ENCODE assay signal across 7 mouse cellular contexts in the genomic region with DNA sequence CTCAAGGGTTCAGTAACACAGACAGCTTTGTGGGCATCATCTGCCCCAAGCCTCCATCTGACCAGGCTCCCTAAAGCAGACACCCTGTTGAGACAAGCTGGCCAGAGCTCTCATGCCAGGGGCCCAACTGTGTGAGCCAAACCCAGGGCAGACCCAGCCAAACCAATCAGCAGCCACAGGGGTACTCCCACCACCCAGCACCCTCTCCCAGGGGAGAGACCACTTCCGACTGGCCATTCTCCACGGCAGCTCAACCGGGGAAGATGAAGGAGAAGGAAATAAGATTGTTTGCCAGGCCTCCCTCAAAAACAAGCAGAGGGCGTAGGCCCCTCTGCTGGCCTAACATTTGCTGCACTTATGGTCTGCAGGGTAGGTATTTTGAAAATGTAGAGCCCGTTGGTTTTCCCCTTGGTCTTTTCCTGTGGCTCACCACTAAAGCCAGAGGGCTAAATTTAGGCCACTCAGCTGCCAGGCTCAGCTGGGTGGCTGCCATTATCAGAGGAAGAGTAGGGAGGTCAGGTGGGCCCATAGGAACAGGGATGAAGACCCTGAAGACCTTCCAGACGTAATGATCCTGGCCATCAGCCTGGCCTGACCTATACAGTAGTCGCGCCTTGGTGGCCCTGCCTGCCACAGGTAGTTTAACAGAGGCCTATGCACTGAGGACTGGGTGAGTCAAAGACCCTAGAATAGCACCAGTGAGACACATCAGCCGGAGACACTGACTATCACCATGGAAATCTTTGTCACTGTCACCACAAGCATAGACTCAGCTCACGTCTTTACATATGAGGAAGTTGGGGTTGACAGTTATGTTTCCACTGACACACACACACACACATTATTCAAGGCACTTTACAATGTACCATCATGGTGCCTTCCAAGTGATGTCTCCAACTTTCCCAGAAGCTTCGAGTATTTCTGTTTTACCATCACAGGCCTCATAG.
DNase-seq lines count a peak whose midpoint lies in the region; ATAC-seq and TF ChIP-seq lines count a peak whose summit lies in the region.

No protein-coding gene starts in this region.

- H3K4me2 ChIP-seq in midbrain, postnatal 0 days (ENCODE audit: low read depth, low read length, poor library complexity, severe bottlenecking) = no peak overlapping the region
- H3K4me2 ChIP-seq in myocyte (ENCODE audit: low read depth) = peak overlapping the region; percentile 19

- no peak for TF ChIP-seq CTCF in midbrain, postnatal 0 days (IDR thresholded peaks at IDR 0.05)

- no peak for ATAC-seq in midbrain, postnatal 0 days (ENCODE audit: low FRiP score)

- H3K9ac ChIP-seq in midbrain, postnatal 0 days (replicated peaks; ENCODE audit: low read length, poor library complexity, severe bottlenecking) = no peak overlapping the region

- peak overlapping the region; percentile 29; the same call in 1 of the 2 replicates for H3K27ac ChIP-seq in midbrain, embryonic 10.5 days (replicated peaks)
- H3K27ac ChIP-seq in midbrain, postnatal 0 days (ENCODE audit: low read depth, low read length) = no peak overlapping the region

- no peaks in the 10 kb centered on the region for H3K9me3 ChIP-seq in midbrain, embryonic 10.5 days (replicated peaks)
- no peaks in the 10 kb centered on the region for H3K9me3 ChIP-seq in midbrain, postnatal 0 days (ENCODE audit: low read length)

- H3K27me3 ChIP-seq in midbrain, embryonic 10.5 days (ENCODE audit: low read depth, poor library complexity, severe bottlenecking) = no peaks in the 10 kb centered on the region
- H3K27me3 ChIP-seq in midbrain, postnatal 0 days (ENCODE audit: insufficient read depth, low read length) = no peaks in the 10 kb centered on the region
- H3K27me3 ChIP-seq in myocyte (ENCODE audit: control insufficient read depth, insufficient read depth, insufficient read length) = no peaks in the 10 kb centered on the region

- peaks cover 62% of the 10 kb centered on the region for H3K36me3 ChIP-seq in midbrain, embryonic 10.5 days
- no peaks in the 10 kb centered on the region for H3K36me3 ChIP-seq in midbrain, postnatal 0 days (ENCODE audit: insufficient read depth, low read length)
- no peaks in the 10 kb centered on the region for H3K36me3 ChIP-seq in myocyte (ENCODE audit: control insufficient read depth, insufficient read depth)

- H3K79me2 ChIP-seq in myocyte (ENCODE audit: control insufficient read depth, insufficient read depth) = no peaks in the 10 kb centered on the region

- no peak for DNase-seq in midbrain, embryonic 10.5 days (ENCODE audit: low spot score)
- no peak for DNase-seq in midbrain, postnatal 0 days (ENCODE audit: low spot score)
- peak; percentile 20 for DNase-seq in T-cell, adult 2 months (ENCODE audit: low spot score)
- DNase-seq in cerebellum, adult 9-11 months = peak; percentile 83
- DNase-seq in gastrocnemius, adult 18-20 months (ENCODE audit: low spot score) = no peak
- no peak for DNase-seq in layer of hippocampus, adult 9-11 months

- no peak for TF ChIP-seq POLR2A in myocyte (IDR thresholded peaks at IDR 0.05; ENCODE audit: insufficient read length, low read depth)

- WGBS in midbrain, embryonic 10.5 days = 86% methylated on average over 11 of the region's 11 CpGs
- WGBS in midbrain, postnatal 0 days = 69% methylated on average over 11 of the region's 11 CpGs

- H3K4me1 ChIP-seq in midbrain, embryonic 10.5 days = peaks cover 55% of the 10 kb centered on the region
- peaks cover 18% of the 10 kb centered on the region; the same call in 1 of the 2 replicates for H3K4me1 ChIP-seq in midbrain, postnatal 0 days (ENCODE audit: insufficient read depth, low read length)

- H3K4me3 ChIP-seq in midbrain, embryonic 10.5 days = no peak overlapping the region
- no peak overlapping the region for H3K4me3 ChIP-seq in midbrain, postnatal 0 days (ENCODE audit: low read depth, low read length)
- no peak overlapping the region for H3K4me3 ChIP-seq in myocyte

- no peak overlapping the region for H3ac ChIP-seq in myocyte (ENCODE audit: control insufficient read depth, insufficient read length)

TF ChIP-seq in myocyte, 11 proteins besides CTCF, POLR2A, EP300 and RAD21:
- TF ChIP-seq TCF12 (IDR thresholded peaks at IDR 0.05; ENCODE audit: insufficient read depth, poor library complexity, severe bottlenecking) = peak; percentile 41
- no peak for TF ChIP-seq SRF (IDR thresholded peaks at IDR 0.05; ENCODE audit: control insufficient read depth, insufficient read length, low read depth)
- TF ChIP-seq TCF3 (IDR thresholded peaks at IDR 0.05; ENCODE audit: insufficient read length, low read depth) = peak; percentile 7
- no peak for TF ChIP-seq E2F4 (IDR thresholded peaks at IDR 0.05; ENCODE audit: insufficient read depth)
- TF ChIP-seq REST (IDR thresholded peaks at IDR 0.05; ENCODE audit: insufficient read depth, insufficient read length) = no peak
- TF ChIP-seq MAX (IDR thresholded peaks at IDR 0.05; ENCODE audit: low read depth) = no peak
- no peak for TF ChIP-seq POLR2AphosphoS2 (IDR thresholded peaks at IDR 0.05; ENCODE audit: insufficient read length, low read depth)
- peak; percentile 53 to 88 (median 82) for TF ChIP-seq MYOG (IDR thresholded peaks at IDR 0.05; ENCODE audit: control insufficient read depth in 1 of 3, insufficient read depth in 1 of 3, insufficient read length in 2 of 3, low read depth in 2 of 3)
- TF ChIP-seq USF1 (IDR thresholded peaks at IDR 0.05; ENCODE audit: low read depth) = no peak
- TF ChIP-seq CEBPB (IDR thresholded peaks at IDR 0.05; ENCODE audit: insufficient read depth, poor library complexity, severe bottlenecking) = no peak
- peak in 2 of 3 experiments; percentile 78 to 80 for TF ChIP-seq MYOD1 (IDR thresholded peaks at IDR 0.05; ENCODE audit: control insufficient read depth in 1 of 3, insufficient read length in 2 of 3, low read depth in 2 of 3)

Comparison
In these comparisons a context has a peak if more than half of its experiments do, and no peak if none do; other contexts are left out.
1. DNase-seq: peak in T-cell, adult 2 months (single experiment) and cerebellum, adult 9-11 months (single experiment); none in midbrain, embryonic 10.5 days (single experiment), midbrain, postnatal 0 days (single experiment), gastrocnemius, adult 18-20 months (single experiment) and layer of hippocampus, adult 9-11 months (single experiment).